Mouse (Mus musculus): ENCODE measurements around the gene Mrpl10. TPM values are rescaled to one million over a fixed set of nuclear protein-coding genes. Genes with fewer than 3 reads are reported as not detected.

Mrpl10 gene
- polyA plus RNA-seq, 1 experiment: 77.5 TPM

GRCm38 (mm10) chr11:97094600-97094999 lies 53.2 kb downstream of the Mrpl10 start:
- Histone ChIP-seq H3K36me3 (ENCODE audit: control insufficient read depth, insufficient read depth) (no peaks in the 10 kb centered on the region), H3K79me2 (ENCODE audit: control insufficient read depth, insufficient read depth) (no peaks in the 10 kb centered on the region), H3K4me3 (ENCODE audit: insufficient read depth, poor library complexity, severe bottlenecking) (no peak overlapping the region), H3K79me3 (ENCODE audit: low read depth) (no peaks in the 10 kb centered on the region), H3K27me3 (ENCODE audit: control insufficient read depth, insufficient read depth, insufficient read length) (peaks cover 41% of the 10 kb centered on the region), H3ac (ENCODE audit: control insufficient read depth, insufficient read length, low read depth) (no peak overlapping the region)
- TF ChIP-seq FOSL1 (IDR thresholded peaks at IDR 0.05; ENCODE audit: insufficient read depth, low read length, poor library complexity, severe bottlenecking): no peak
- TF ChIP-seq MYOD1 (IDR thresholded peaks at IDR 0.05; ENCODE audit: control insufficient read depth, insufficient read length, low read depth): no peak
- no peak for TF ChIP-seq MAX (IDR thresholded peaks at IDR 0.05)
- no peak for TF ChIP-seq CEBPB (IDR thresholded peaks at IDR 0.05; ENCODE audit: low read depth)
- no peak for TF ChIP-seq USF1 (IDR thresholded peaks at IDR 0.05; ENCODE audit: low read depth)
- no peak for TF ChIP-seq MYOG (IDR thresholded peaks at IDR 0.05; ENCODE audit: control insufficient read depth, extremely low read depth, insufficient read length)
- no peak for TF ChIP-seq CTCF (IDR thresholded peaks at IDR 0.05; ENCODE audit: control insufficient read depth, insufficient read depth, insufficient read length)

GRCm38 (mm10) chr11:97098791-97099190 lies 57.4 kb downstream of the Mrpl10 start:
- Histone ChIP-seq H3K4me3 (ENCODE audit: insufficient read depth, poor library complexity, severe bottlenecking) (no peak overlapping the region), H3ac (ENCODE audit: control insufficient read depth, insufficient read length, low read depth) (no peak overlapping the region), H3K27me3 (ENCODE audit: control insufficient read depth, insufficient read depth, insufficient read length) (peaks cover 33% of the 10 kb centered on the region), H3K36me3 (ENCODE audit: control insufficient read depth, insufficient read depth) (no peaks in the 10 kb centered on the region), H3K79me2 (ENCODE audit: control insufficient read depth, insufficient read depth) (no peaks in the 10 kb centered on the region), H3K79me3 (ENCODE audit: low read depth) (no peaks in the 10 kb centered on the region)
- TF ChIP-seq CTCF (IDR thresholded peaks at IDR 0.05; ENCODE audit: control insufficient read depth, insufficient read depth, insufficient read length): no peak
- TF ChIP-seq CEBPB (IDR thresholded peaks at IDR 0.05; ENCODE audit: low read depth): no peak
- no peak for TF ChIP-seq MAX (IDR thresholded peaks at IDR 0.05)
- TF ChIP-seq MYOD1 (IDR thresholded peaks at IDR 0.05; ENCODE audit: control insufficient read depth, insufficient read length, low read depth): no peak
- TF ChIP-seq MYOG (IDR thresholded peaks at IDR 0.05; ENCODE audit: control insufficient read depth, extremely low read depth, insufficient read length): no peak
- TF ChIP-seq USF1 (IDR thresholded peaks at IDR 0.05; ENCODE audit: low read depth): no peak
- TF ChIP-seq FOSL1 (IDR thresholded peaks at IDR 0.05; ENCODE audit: insufficient read depth, low read length, poor library complexity, severe bottlenecking): no peak

Small RNA genes lying within 50 kb of the gene (microRNA-seq; reads per million reads assigned to microRNA genes)
- 1.5 reads per million, percentile 33 among the genes with 10 or more reads in this experiment for gene Mir8103 (ENCODE audit: borderline microRNAs expressed)

Other genes with a start within 250 kb of the Mrpl10 start
- 89.3 TPM for gene Nfe2l1, start 211.6 kb upstream of the Mrpl10 start, polyA plus RNA-seq (2012; fragmentation: generic; extraction: Trizol)
- gene Copz2, start 191.7 kb upstream of the Mrpl10 start, polyA plus RNA-seq (2012; fragmentation: generic; extraction: Trizol): 29.0 TPM
- gene Cdk5rap3, start 125.1 kb upstream of the Mrpl10 start, polyA plus RNA-seq (2012; fragmentation: generic; extraction: Trizol): 33.1 TPM
- gene Prr15l, start 113.5 kb upstream of the Mrpl10 start, polyA plus RNA-seq (2012; fragmentation: generic; extraction: Trizol): 0.01 TPM
- gene Pnpo, start 97.6 kb upstream of the Mrpl10 start, polyA plus RNA-seq (2012; fragmentation: generic; extraction: Trizol): 8.5 TPM
- gene Sp2, start 58.6 kb upstream of the Mrpl10 start, polyA plus RNA-seq (2012; fragmentation: generic; extraction: Trizol): 13.9 TPM
- gene Sp6, start 28.2 kb upstream of the Mrpl10 start, polyA plus RNA-seq (2012; fragmentation: generic; extraction: Trizol): 5.5 TPM
- 21.1 TPM for gene Scrn2, start 11.6 kb upstream of the Mrpl10 start, polyA plus RNA-seq (2012; fragmentation: generic; extraction: Trizol)
- 1.0 TPM for gene Lrrc46, start 153 bp upstream of the Mrpl10 start, polyA plus RNA-seq (2012; fragmentation: generic; extraction: Trizol)
- 1.8 TPM for gene Osbpl7, start 9.1 kb downstream of the Mrpl10 start, polyA plus RNA-seq (2012; fragmentation: generic; extraction: Trizol)
- gene Tbx21, start 73.8 kb downstream of the Mrpl10 start, polyA plus RNA-seq (2012; fragmentation: generic; extraction: Trizol): not detected
- 0.46 TPM for gene Tbkbp1, start 109.9 kb downstream of the Mrpl10 start, polyA plus RNA-seq (2012; fragmentation: generic; extraction: Trizol)
- 180 TPM for gene Kpnb1, start 146.3 kb downstream of the Mrpl10 start, polyA plus RNA-seq (2012; fragmentation: generic; extraction: Trizol)
- 37.8 TPM for gene Npepps, start 239.1 kb downstream of the Mrpl10 start, polyA plus RNA-seq (2012; fragmentation: generic; extraction: Trizol)